Comparison of ENCODE assay signal across 30 mouse cellular contexts in genomic region chr8:11288286-11288685, GRCm38 (mm10). TPM values are rescaled to one million over a fixed set of nuclear protein-coding genes. Genes with fewer than 3 reads are reported as not detected.
DNase-seq lines count a peak whose midpoint lies in the region; TF ChIP-seq lines count a peak whose summit lies in the region.
"Had no signal": no experiment of that assay in that cellular context is flagged by ENCODE, and none has a peak within 500 bp of the region (broad histone marks: within the 10 kb centered on the region; RNA-seq: fewer than 3 reads in every experiment).

No protein-coding gene starts in this region.

- H3K4me3 ChIP-seq in kidney, adult 2 months (ENCODE audit: insufficient read depth, low read depth, low read length) = no peak overlapping the region
- H3K4me3 ChIP-seq in lung, adult 2 months (replicated peaks; ENCODE audit: extremely low read depth, low read depth, low read length) = no peak overlapping the region
- H3K4me3 ChIP-seq: embryonic facial prominence, embryonic 13.5 days; forebrain, embryonic 10.5 days; forebrain, embryonic 15.5 days; heart, embryonic 12.5 days; hindbrain, embryonic 10.5 days; hindbrain, embryonic 15.5 days; limb, embryonic 10.5 days; limb, embryonic 15.5 days; liver, embryonic 13.5 days; lung, embryonic 15.5 days had no signal

- 43% methylated on average over 6 of the region's 6 CpGs for WGBS in kidney, adult 2 months
- WGBS in lung, adult 2 months = 51% methylated on average over 6 of the region's 6 CpGs

- no peak overlapping the region for H3K27ac ChIP-seq in kidney, adult 2 months (ENCODE audit: insufficient read depth, low read depth, low read length)
- H3K27ac ChIP-seq: embryonic facial prominence, embryonic 13.5 days; forebrain, embryonic 10.5 days; forebrain, embryonic 15.5 days; hindbrain, embryonic 10.5 days; hindbrain, embryonic 15.5 days; limb, embryonic 10.5 days; limb, embryonic 15.5 days; liver, embryonic 13.5 days; lung, embryonic 15.5 days had no signal

- no peaks in the 10 kb centered on the region for H3K27me3 ChIP-seq in kidney, adult 2 months (replicated peaks; ENCODE audit: control insufficient read depth, insufficient read depth, low read length)
- H3K27me3 ChIP-seq: embryonic facial prominence, embryonic 13.5 days; forebrain, embryonic 15.5 days; heart, embryonic 12.5 days; hindbrain, embryonic 15.5 days; limb, embryonic 15.5 days; liver, embryonic 13.5 days; lung, embryonic 15.5 days had no signal

- no peaks in the 10 kb centered on the region for H3K36me3 ChIP-seq in kidney, adult 2 months (ENCODE audit: control insufficient read depth, insufficient read depth, low read length)
- H3K36me3 ChIP-seq: embryonic facial prominence, embryonic 13.5 days; forebrain, embryonic 15.5 days; hindbrain, embryonic 10.5 days; hindbrain, embryonic 15.5 days; limb, embryonic 15.5 days; liver, embryonic 13.5 days had no signal

- intact Hi-C loops in gastrocnemius, postnatal 14 days (cut with DNase I; ENCODE audit: low total_unique reads) = no loop called here

- peak; percentile 41 for DNase-seq in gastrocnemius, postnatal 14 days
- DNase-seq in gastrocnemius, adult 8-10 months (ENCODE audit: low spot score in 2 of 2) = no peak
- peak; percentile 54 for DNase-seq in kidney, adult 2 months
- DNase-seq in kidney, adult 9 months = no peak
- DNase-seq in lung, postnatal 36 days = peak; percentile 56
- no peak for DNase-seq in lung, adult 2 months
- DNase-seq in skeletal muscle tissue, adult 2 months (ENCODE audit: low read depth, low spot score) = peak; percentile 56
- DNase-seq: adrenal gland, adult 8-10 months; cerebellum, adult 11-12 months; cerebellum, adult 9-11 months; embryo, embryonic 11 days; heart, postnatal 10 days; kidney, adult 11 months; layer of hippocampus, adult 9-11 months; liver, embryonic 13.5 days; right cerebral cortex, postnatal 4 days; thymus, adult 2 months; thymus, postnatal 36 days had no signal

- peaks cover 14% of the 10 kb centered on the region for H3K4me1 ChIP-seq in kidney, adult 2 months (ENCODE audit: control insufficient read depth, insufficient read depth, low read length)
- H3K4me1 ChIP-seq in lung, adult 2 months (ENCODE audit: control insufficient read depth, insufficient read depth, low read length) = peaks cover 31% of the 10 kb centered on the region
- H3K4me1 ChIP-seq: liver, embryonic 13.5 days had no signal

- no peak for TF ChIP-seq POLR2A in kidney, adult 2 months (IDR thresholded peaks at IDR 0.05; ENCODE audit: low read depth, low read length)
- TF ChIP-seq POLR2A in lung, adult 2 months (IDR thresholded peaks at IDR 0.05; ENCODE audit: borderline replicate concordance, extremely low read depth, low read depth, low read length) = no peak

- no peak for TF ChIP-seq CTCF in kidney, adult 2 months (conservative IDR thresholded peaks at IDR 0.05; ENCODE audit: insufficient read depth, insufficient read length, low read depth, low read length)
- TF ChIP-seq CTCF in lung, adult 2 months (IDR thresholded peaks at IDR 0.05; ENCODE audit: insufficient read depth, low read length) = no peak

RNA-seq across cellular contexts. Expression of gene Col4a2, which starts 24.3 kb away (rescaled TPM):
- total RNA-seq in gastrocnemius, postnatal 14 days (2021) = 100 to 1,000 TPM; 297 to 319 TPM
- total RNA-seq in gastrocnemius, adult 8-10 months (2022) = 10 to 100 TPM; 17.8 to 38.4 (median 26.0) TPM
- 75.6 and 83.5 TPM in 2 replicates for polyA plus RNA-seq in kidney, adult 2 months (2012; rRNA removed)
- 219 and 237 TPM in 2 replicates for polyA plus RNA-seq in lung, adult 2 months (2012; rRNA removed)
- total RNA-seq: neutrophil, adult 5-6 weeks had no signal
- polyA plus RNA-seq: CD4-positive, CD25-positive, alpha-beta regulatory T cell, adult 4 months; inflammation-experienced regulatory T-cells, adult 6 months had no signal

RNA-seq across cellular contexts. Expression of gene Col4a1, which starts 24.3 kb away (rescaled TPM):
- total RNA-seq in gastrocnemius, postnatal 14 days (2021) = 100 to 1,000 TPM; 636 to 736 TPM
- 10 to 100 TPM; 27.4 to 61.7 (median 46.3) TPM for total RNA-seq in gastrocnemius, adult 8-10 months (2022)
- 216 and 304 TPM in 2 replicates for polyA plus RNA-seq in kidney, adult 2 months (2012; rRNA removed)
- polyA plus RNA-seq in lung, adult 2 months (2012; rRNA removed) = 556 and 580 TPM in 2 replicates
- total RNA-seq: neutrophil, adult 5-6 weeks had no signal

Comparison
In these comparisons a context has a peak if more than half of its experiments do, and no peak if none do; other contexts are left out.
1. DNase-seq: peak in gastrocnemius, postnatal 14 days (single experiment), kidney, adult 2 months (single experiment), lung, postnatal 36 days (single experiment) and skeletal muscle tissue, adult 2 months (single experiment); none in gastrocnemius, adult 8-10 months (0 of 2), kidney, adult 9 months (single experiment) and lung, adult 2 months (single experiment).
2. RNA of gene Col4a2, which starts 24.3 kb away (total RNA-seq): 297 to 319 TPM in gastrocnemius, postnatal 14 days; 17.8 to 38.4 TPM in gastrocnemius, adult 8-10 months; every median in the first group is over 4 times any median in the second.
3. RNA of gene Col4a1, which starts 24.3 kb away (total RNA-seq): 636 to 736 TPM in gastrocnemius, postnatal 14 days; 27.4 to 61.7 TPM in gastrocnemius, adult 8-10 months; every median in the first group is over 10 times any median in the second.